Mouse (Mus musculus): ENCODE data around the gene Scap.

GRCm38 (mm10) chr9:110433045-110433444 is 100.0 kb downstream of the Scap start:
- no peak for TF ChIP-seq CTCF (conservative IDR thresholded peaks at IDR 0.05 in 1 of 2, IDR thresholded peaks at IDR 0.05 in 1 of 2; ENCODE audit: low read depth in 2 of 2, low read length in 2 of 2)
- TF ChIP-seq CHD2 (IDR thresholded peaks at IDR 0.05; ENCODE audit: low read length): peak; percentile 74
- no peak for TF ChIP-seq UBTF (IDR thresholded peaks at IDR 0.05; ENCODE audit: low read depth, low read length)
- TF ChIP-seq USF1 (IDR thresholded peaks at IDR 0.05; ENCODE audit: low read depth, low read length): no peak
- TF ChIP-seq USF2 (conservative IDR thresholded peaks at IDR 0.05; ENCODE audit: low read depth, low read length): no peak
- peak; percentile 88 for TF ChIP-seq TCF12 (IDR thresholded peaks at IDR 0.05; ENCODE audit: low read depth, low read length)
- TF ChIP-seq MXI1 (IDR thresholded peaks at IDR 0.05; ENCODE audit: low read depth, low read length): no peak; the same call in 1 of the 2 replicates
- no peak; the same call in 1 of the 2 replicates for TF ChIP-seq SMC3 (IDR thresholded peaks at IDR 0.05; ENCODE audit: low read depth, low read length)
- TF ChIP-seq EP300 (IDR thresholded peaks at IDR 0.05; ENCODE audit: low read length): peak; percentile 97
- TF ChIP-seq NRF1 (IDR thresholded peaks at IDR 0.05; ENCODE audit: low read depth, low read length): peak; percentile 38; the same call in 1 of the 2 replicates
- peak; percentile 47 for TF ChIP-seq ZNF384 (IDR thresholded peaks at IDR 0.05; ENCODE audit: low read depth, low read length)
- peak; percentile 72; the same call in 1 of the 2 replicates for TF ChIP-seq RCOR1 (conservative IDR thresholded peaks at IDR 0.05; ENCODE audit: low read depth, low read length)
- TF ChIP-seq RAD21 (IDR thresholded peaks at IDR 0.05; ENCODE audit: low read depth, low read length): no peak; the same call in 1 of the 2 replicates
- TF ChIP-seq POLR2A (IDR thresholded peaks at IDR 0.05; ENCODE audit: low read depth, low read length): peak; percentile 17; the same call in 1 of the 2 replicates
